Mouse (Mus musculus): ENCODE results near the gene Efcab9. TPM values are rescaled to one million over a fixed set of nuclear protein-coding genes. Genes with fewer than 3 reads are reported as not detected.

The Efcab9 gene
- 0.27 and 0.59 TPM in 2 replicates for polyA plus RNA-seq (2014; fragmentation: Nextera tagmentation; extraction: Ambion mirVana)

- peak within 1 kb of the TSS; percentile 77; the same call in 1 of the 2 replicates for H3K9ac ChIP-seq (ENCODE audit: low read depth, low read length)
- 6% methylated on average over 33 of the region's 33 CpGs for WGBS (ENCODE audit: insufficient replicate concordance)
- no peak for ATAC-seq (replicated peaks; ENCODE audit: insufficient number of reproducible peaks, low FRiP score, low TSS enrichment)
- H3K36me3 ChIP-seq (ENCODE audit: control insufficient read depth, insufficient read depth, low read length): no peaks in the 10 kb centered on the region; the same call in 1 of the 2 replicates
- no peaks in the 10 kb centered on the region for H3K9me3 ChIP-seq (replicated peaks; ENCODE audit: control insufficient read depth, low read length)
- peak within 1 kb of the TSS; percentile 69 for H3K4me3 ChIP-seq (ENCODE audit: low read depth, low read length)
- peaks cover 6% of the 10 kb centered on the region; the same call in 1 of the 2 replicates for H3K4me1 ChIP-seq (ENCODE audit: control insufficient read depth, insufficient read depth, low read length)
- H3K27me3 ChIP-seq (ENCODE audit: control insufficient read depth, insufficient read depth, low read length): no peaks in the 10 kb centered on the region
- H3K4me2 ChIP-seq: peak within 1 kb of the TSS; percentile 100
- 0 out of 2 replicates have a peak within 1 kb of the TSS, but pooled peaks have one; percentile 41 for H3K27ac ChIP-seq (ENCODE audit: low read depth, low read length)
Measured at GRCm38 (mm10) chr11:32531871-32532764, at the start of gene Efcab9. Gene Efcab9 (minus strand): TSS chr11:32532081.

- no peak overlapping the region for H3K27ac ChIP-seq (ENCODE audit: low read depth, low read length)
- ATAC-seq (replicated peaks; ENCODE audit: insufficient number of reproducible peaks, low FRiP score, low TSS enrichment): no peak
- 73% methylated on average over 2 of the region's 2 CpGs for WGBS (ENCODE audit: insufficient replicate concordance)
- H3K9ac ChIP-seq (ENCODE audit: low read depth, low read length): 0 out of 2 replicates have a peak overlapping the region, but pooled peaks have one; percentile 22
- no peak overlapping the region for H3K4me3 ChIP-seq (ENCODE audit: low read depth, low read length)
- H3K9me3 ChIP-seq (replicated peaks; ENCODE audit: control insufficient read depth, low read length): no peaks in the 10 kb centered on the region
- no peaks in the 10 kb centered on the region for H3K27me3 ChIP-seq (ENCODE audit: control insufficient read depth, insufficient read depth, low read length)
- no peaks in the 10 kb centered on the region for H3K36me3 ChIP-seq (ENCODE audit: control insufficient read depth, insufficient read depth, low read length)
- H3K4me2 ChIP-seq: no peak overlapping the region
- no peaks in the 10 kb centered on the region for H3K4me1 ChIP-seq (ENCODE audit: control insufficient read depth, insufficient read depth, low read length)
Measured at GRCm38 (mm10) chr11:32581031-32581430, 49.1 kb upstream of the Efcab9 start.

- WGBS (ENCODE audit: insufficient replicate concordance): 71% methylated on average over 16 of the region's 16 CpGs
- Histone ChIP-seq H3K27me3 (ENCODE audit: control insufficient read depth, insufficient read depth, low read length) (no peaks in the 10 kb centered on the region), H3K9me3 (replicated peaks; ENCODE audit: control insufficient read depth, low read length) (no peaks in the 10 kb centered on the region), H3K9ac (ENCODE audit: low read depth, low read length) (no peak overlapping the region), H3K36me3 (ENCODE audit: control insufficient read depth, insufficient read depth, low read length) (no peaks in the 10 kb centered on the region), H3K27ac (ENCODE audit: low read depth, low read length) (no peak overlapping the region), H3K4me1 (ENCODE audit: control insufficient read depth, insufficient read depth, low read length) (no peaks in the 10 kb centered on the region), H3K4me2 (no peak overlapping the region), H3K4me3 (ENCODE audit: low read depth, low read length) (no peak overlapping the region)
- no peak for ATAC-seq (replicated peaks; ENCODE audit: insufficient number of reproducible peaks, low FRiP score, low TSS enrichment)
Measured at GRCm38 (mm10) chr11:32580305-32580947, 48.5 kb upstream of the Efcab9 start.

GRCm38 (mm10) chr11:32576760-32577050, 44.8 kb upstream of the Efcab9 start:
- Histone ChIP-seq H3K4me1 (ENCODE audit: control insufficient read depth, insufficient read depth, low read length) (no peaks in the 10 kb centered on the region), H3K4me2 (no peak overlapping the region), H3K9ac (ENCODE audit: low read depth, low read length) (no peak overlapping the region), H3K27me3 (ENCODE audit: control insufficient read depth, insufficient read depth, low read length) (no peaks in the 10 kb centered on the region), H3K4me3 (ENCODE audit: low read depth, low read length) (no peak overlapping the region), H3K9me3 (replicated peaks; ENCODE audit: control insufficient read depth, low read length) (no peaks in the 10 kb centered on the region), H3K27ac (ENCODE audit: low read depth, low read length) (no peak overlapping the region), H3K36me3 (ENCODE audit: control insufficient read depth, insufficient read depth, low read length) (no peaks in the 10 kb centered on the region)
- 56% methylated on average over 5 of the region's 5 CpGs for WGBS (ENCODE audit: insufficient replicate concordance)
- ATAC-seq (replicated peaks; ENCODE audit: insufficient number of reproducible peaks, low FRiP score, low TSS enrichment): no peak

GRCm38 (mm10) chr11:32575964-32576759, 44.3 kb upstream of the Efcab9 start:
- H3K9ac ChIP-seq (ENCODE audit: low read depth, low read length): no peak overlapping the region
- H3K36me3 ChIP-seq (ENCODE audit: control insufficient read depth, insufficient read depth, low read length): no peaks in the 10 kb centered on the region
- no peaks in the 10 kb centered on the region for H3K27me3 ChIP-seq (ENCODE audit: control insufficient read depth, insufficient read depth, low read length)
- 88% methylated on average over 6 of the region's 6 CpGs for WGBS (ENCODE audit: insufficient replicate concordance)
- no peak overlapping the region for H3K4me3 ChIP-seq (ENCODE audit: low read depth, low read length)
- ATAC-seq (replicated peaks; ENCODE audit: insufficient number of reproducible peaks, low FRiP score, low TSS enrichment): no peak
- H3K4me1 ChIP-seq (ENCODE audit: control insufficient read depth, insufficient read depth, low read length): no peaks in the 10 kb centered on the region
- H3K4me2 ChIP-seq: no peak overlapping the region
- no peak overlapping the region for H3K27ac ChIP-seq (ENCODE audit: low read depth, low read length)
- no peaks in the 10 kb centered on the region for H3K9me3 ChIP-seq (replicated peaks; ENCODE audit: control insufficient read depth, low read length)

- Histone ChIP-seq H3K9ac (ENCODE audit: low read depth, low read length) (no peak overlapping the region), H3K36me3 (ENCODE audit: control insufficient read depth, insufficient read depth, low read length) (no peaks in the 10 kb centered on the region), H3K4me3 (ENCODE audit: low read depth, low read length) (no peak overlapping the region), H3K27me3 (ENCODE audit: control insufficient read depth, insufficient read depth, low read length) (no peaks in the 10 kb centered on the region), H3K27ac (ENCODE audit: low read depth, low read length) (no peak overlapping the region), H3K4me2 (no peak overlapping the region), H3K9me3 (replicated peaks; ENCODE audit: control insufficient read depth, low read length) (no peaks in the 10 kb centered on the region), H3K4me1 (ENCODE audit: control insufficient read depth, insufficient read depth, low read length) (no peaks in the 10 kb centered on the region)
- ATAC-seq (replicated peaks; ENCODE audit: insufficient number of reproducible peaks, low FRiP score, low TSS enrichment): no peak
- 78% methylated on average over 2 of the region's 2 CpGs for WGBS (ENCODE audit: insufficient replicate concordance)
Measured at GRCm38 (mm10) chr11:32573669-32574068, 41.8 kb upstream of the Efcab9 start.

GRCm38 (mm10) chr11:32571103-32571502, 39.2 kb upstream of the Efcab9 start:
- no peaks in the 10 kb centered on the region for H3K36me3 ChIP-seq (ENCODE audit: control insufficient read depth, insufficient read depth, low read length)
- H3K27me3 ChIP-seq (ENCODE audit: control insufficient read depth, insufficient read depth, low read length): no peaks in the 10 kb centered on the region
- no peak for ATAC-seq (replicated peaks; ENCODE audit: insufficient number of reproducible peaks, low FRiP score, low TSS enrichment)
- H3K27ac ChIP-seq (ENCODE audit: low read depth, low read length): no peak overlapping the region
- no peak overlapping the region for H3K4me3 ChIP-seq (ENCODE audit: low read depth, low read length)
- peaks cover 6% of the 10 kb centered on the region; the same call in 1 of the 2 replicates for H3K4me1 ChIP-seq (ENCODE audit: control insufficient read depth, insufficient read depth, low read length)
- H3K9me3 ChIP-seq (replicated peaks; ENCODE audit: control insufficient read depth, low read length): no peaks in the 10 kb centered on the region
- WGBS (ENCODE audit: insufficient replicate concordance): 81% methylated on average over 6 of the region's 6 CpGs
- no peak overlapping the region for H3K4me2 ChIP-seq
- H3K9ac ChIP-seq (ENCODE audit: low read depth, low read length): no peak overlapping the region

- Histone ChIP-seq H3K27me3 (ENCODE audit: control insufficient read depth, insufficient read depth, low read length) (no peaks in the 10 kb centered on the region), H3K4me1 (ENCODE audit: control insufficient read depth, insufficient read depth, low read length) (peaks cover 11% of the 10 kb centered on the region), H3K36me3 (ENCODE audit: control insufficient read depth, insufficient read depth, low read length) (no peaks in the 10 kb centered on the region), H3K27ac (ENCODE audit: low read depth, low read length) (no peak overlapping the region), H3K9me3 (replicated peaks; ENCODE audit: control insufficient read depth, low read length) (no peaks in the 10 kb centered on the region), H3K4me3 (ENCODE audit: low read depth, low read length) (no peak overlapping the region), H3K4me2 (no peak overlapping the region), H3K9ac (ENCODE audit: low read depth, low read length) (no peak overlapping the region)
- 80% methylated on average over 15 of the region's 15 CpGs for WGBS (ENCODE audit: insufficient replicate concordance)
- no peak for ATAC-seq (replicated peaks; ENCODE audit: insufficient number of reproducible peaks, low FRiP score, low TSS enrichment)
Measured at GRCm38 (mm10) chr11:32568637-32569293, 36.9 kb upstream of the Efcab9 start.

Measured in heart, embryonic 11.5 days (tissue).